Mouse (Mus musculus) left cerebral cortex, adult 11 months (tissue): ENCODE measurements around the gene Rsad2.

Experiments used
- DNase-seq: peaks from one replicate; pipeline ENCODE4 v3.0.0; 2022; ENCODE audit warnings: low spot score

Rsad2 gene

DNA sequence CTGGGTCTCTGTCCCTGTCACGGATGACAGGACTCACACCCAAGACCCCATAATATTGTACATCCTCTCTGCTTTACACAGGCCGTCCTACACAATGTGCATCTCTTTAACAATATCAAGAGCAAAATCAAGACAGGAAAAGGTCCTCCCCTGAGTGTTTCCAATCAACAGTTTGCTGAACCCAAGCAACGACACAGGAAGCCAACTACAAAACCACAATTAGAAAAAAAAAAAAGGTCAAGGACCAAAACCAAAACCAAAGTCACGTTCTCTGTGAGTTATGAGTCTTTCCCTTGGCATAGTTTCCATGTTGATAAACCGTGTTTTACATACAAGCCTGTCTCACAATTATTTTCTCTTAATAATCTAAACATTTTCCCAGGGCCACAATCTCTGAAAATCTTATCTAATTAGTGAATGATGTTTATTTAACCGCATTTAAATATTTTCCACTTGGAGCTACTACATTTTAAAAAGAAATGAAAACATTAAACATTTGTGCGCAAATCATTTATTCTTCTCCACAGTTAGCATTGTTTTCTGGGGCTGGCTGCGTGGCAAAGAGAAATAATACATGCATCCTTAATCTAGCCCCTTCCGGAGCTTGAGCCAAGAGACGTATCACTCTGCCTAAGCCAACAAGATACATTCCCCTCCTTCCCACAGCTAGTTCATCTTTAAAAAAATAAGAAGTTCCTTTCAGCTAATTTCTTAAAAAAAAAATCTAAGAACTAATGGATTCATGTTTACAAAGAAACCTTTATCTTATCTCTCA is 54.4 kb downstream of the Rsad2 start:
- DNase-seq, result no peak

DNA sequence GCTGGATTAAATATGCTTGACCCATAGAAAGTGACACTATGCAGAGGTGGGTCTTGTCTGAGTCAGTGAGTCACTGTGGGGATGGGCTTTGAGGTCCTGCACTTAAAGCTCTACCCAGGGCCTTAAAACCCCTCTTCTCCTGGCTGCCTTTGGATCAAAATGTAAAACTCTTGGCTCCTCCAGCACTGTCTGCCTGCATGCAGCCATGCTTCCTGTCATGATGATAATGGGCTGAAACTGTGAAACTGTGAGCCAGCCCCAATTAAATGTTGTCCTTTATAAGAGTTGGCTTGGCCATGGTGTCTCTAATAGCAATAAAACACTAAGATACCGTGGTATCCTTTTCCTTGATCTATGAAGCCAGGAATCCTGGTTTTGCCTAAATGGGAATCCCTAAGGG is 55.0 kb downstream of the Rsad2 start:
- DNase-seq, result no peak

- no peak for DNase-seq
Measured at GRCm38 (mm10) chr12:26400762-26401161, 55.5 kb downstream of the Rsad2 start.

GRCm38 (mm10) chr12:26399391-26399790 is 56.9 kb downstream of the Rsad2 start:
- DNase-seq, result no peak

GRCm38 (mm10) chr12:26398597-26398996 is 57.7 kb downstream of the Rsad2 start:
- no peak for DNase-seq

- no peak for DNase-seq
Measured at GRCm38 (mm10) chr12:26394485-26395470, 61.5 kb downstream of the Rsad2 start.

GRCm38 (mm10) chr12:26393291-26393690 is 63.0 kb downstream of the Rsad2 start:
- DNase-seq, result no peak
